Mouse (Mus musculus) kidney, adult 8-10 months (tissue): Measurements from ENCODE around the gene Slc35b4.

Experiments used
- DNase-seq, 2 experiments: peaks; one replicate each; pipeline ENCODE4 v3.0.0; 2022

The Slc35b4 gene

DNA sequence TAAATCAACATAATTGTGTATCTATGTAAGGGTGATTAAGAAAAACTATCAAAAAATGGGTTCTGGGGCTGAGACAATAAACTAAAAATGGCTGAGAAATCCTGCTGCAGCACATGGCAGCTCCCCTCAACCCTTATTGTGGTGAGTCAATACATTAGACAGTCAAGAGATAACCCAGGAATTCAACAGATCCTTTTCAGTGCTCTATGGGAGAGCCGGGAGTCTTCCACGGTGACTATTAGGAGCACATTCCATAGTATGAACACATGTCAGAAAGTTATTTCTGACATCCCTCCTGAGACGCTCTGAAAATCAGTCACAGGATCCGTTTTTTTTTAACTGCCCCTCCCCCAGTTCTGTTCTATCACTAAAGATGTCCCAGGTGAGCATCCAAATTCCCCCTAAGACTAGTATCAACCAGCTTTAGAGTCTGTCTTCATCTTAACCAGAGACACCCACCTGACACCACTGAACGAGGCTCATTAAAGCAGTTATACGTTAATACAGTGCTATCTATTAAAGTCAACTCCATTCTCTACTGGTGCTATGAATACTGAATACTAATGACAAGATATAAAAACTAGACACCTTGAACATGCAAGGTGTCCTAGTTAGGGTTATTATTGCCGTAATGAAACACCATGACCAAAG lies 5.9 kb downstream of the Slc35b4 start:
- no peak for DNase-seq

DNA sequence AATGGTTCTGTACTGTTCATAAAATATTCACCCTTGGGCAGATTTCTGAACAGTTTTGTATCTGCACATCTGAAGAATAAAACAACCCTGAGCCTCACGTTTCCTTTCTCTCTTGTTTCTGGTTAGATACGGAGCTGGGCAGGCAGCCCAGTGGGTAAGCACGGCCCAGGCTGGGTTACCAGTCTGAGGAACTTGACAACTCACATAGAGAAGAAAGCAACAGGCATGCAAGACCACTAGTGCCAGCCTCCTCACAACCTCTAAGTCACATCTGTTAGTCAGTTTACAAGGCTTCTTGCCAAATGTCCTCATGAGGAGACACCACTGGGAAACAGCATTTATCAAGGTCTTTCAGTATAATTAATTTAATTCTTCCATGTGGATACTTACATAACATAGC lies 8.1 kb downstream of the Slc35b4 start:
- DNase-seq, result no peak

DNA sequence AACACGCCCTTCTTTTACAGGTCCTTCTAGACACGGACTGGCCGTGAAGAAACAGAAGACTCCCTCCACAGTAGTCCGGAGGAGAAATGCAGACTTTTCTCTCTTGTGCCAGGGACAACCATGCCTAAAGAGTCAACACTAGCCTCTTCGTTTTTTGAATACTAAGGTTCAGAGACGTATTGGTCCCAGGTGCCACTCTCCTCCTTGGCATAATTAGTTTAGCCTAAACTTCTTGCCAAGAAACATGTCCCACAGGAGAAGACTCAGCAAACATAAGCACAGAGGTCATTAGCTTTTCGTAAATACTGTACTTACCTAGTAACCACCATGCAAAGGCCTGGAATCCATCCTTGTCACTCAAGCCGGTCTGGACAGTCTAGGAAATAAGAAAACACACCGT lies 13.9 kb downstream of the Slc35b4 start:
- no peak for DNase-seq

DNA sequence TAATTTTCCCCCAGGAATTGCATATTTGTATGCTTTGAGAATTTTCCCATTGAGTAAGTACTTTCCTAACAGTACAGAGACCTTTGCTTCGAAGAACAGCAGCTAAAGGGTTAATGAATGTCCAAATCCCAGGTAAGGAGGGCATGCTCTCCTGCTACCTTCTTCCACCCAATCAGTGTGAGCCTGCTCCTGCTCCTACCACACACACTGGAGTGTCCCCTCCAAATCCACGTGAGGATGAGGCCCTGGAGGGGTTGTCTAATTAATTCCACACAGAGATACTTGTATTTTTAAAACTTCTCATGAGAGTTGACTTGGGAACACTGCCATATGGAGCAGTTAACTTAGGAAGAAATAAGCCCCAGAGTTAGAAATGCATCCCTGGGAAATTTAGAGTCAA lies 14.3 kb downstream of the Slc35b4 start:
- DNase-seq, result peak; percentile 57 to 60

DNA sequence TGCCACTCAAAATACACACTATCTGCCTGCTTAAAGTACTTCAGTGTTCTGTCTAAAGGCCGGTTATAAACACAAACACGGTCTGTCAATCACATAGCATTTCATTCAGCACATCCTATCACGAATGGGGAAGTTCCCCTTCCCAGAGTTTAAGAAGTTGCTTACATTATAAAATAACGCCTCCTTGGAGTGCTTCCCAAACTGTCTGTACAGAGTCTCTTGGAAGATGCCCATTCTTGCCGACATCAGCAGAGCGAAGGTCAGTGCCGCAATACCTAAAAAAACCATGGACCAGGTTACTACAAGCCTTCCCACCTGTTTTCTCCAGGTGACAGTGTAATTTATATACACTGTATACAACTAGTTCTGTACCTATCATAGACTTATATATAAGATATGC lies 15.4 kb downstream of the Slc35b4 start:
- peak in 1 of 2 experiments; percentile 62 for DNase-seq

DNA sequence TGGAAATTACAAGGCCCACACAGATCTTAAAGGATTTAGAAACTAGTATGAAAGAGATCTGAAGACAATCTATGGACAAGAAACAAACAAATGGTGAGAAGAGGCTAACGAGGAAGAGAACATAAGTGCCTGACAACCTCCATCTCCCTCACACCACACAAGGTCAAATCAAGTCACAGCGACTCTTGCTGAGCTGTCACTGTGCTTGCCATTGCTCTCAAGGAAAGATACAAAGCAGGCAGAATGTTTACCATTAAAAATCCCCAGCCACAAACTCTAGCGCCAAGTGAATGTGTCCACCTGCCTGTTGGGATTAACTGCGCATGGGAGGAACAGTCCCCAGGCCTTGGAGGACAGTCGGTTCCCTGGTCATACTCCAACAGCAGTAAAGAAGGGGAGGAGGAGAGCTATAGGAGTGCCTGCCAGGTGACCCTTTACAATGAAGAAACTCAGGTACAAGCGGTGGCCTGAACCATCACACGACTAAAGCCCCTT lies 16.0 kb downstream of the Slc35b4 start:
- DNase-seq, result no peak

DNA sequence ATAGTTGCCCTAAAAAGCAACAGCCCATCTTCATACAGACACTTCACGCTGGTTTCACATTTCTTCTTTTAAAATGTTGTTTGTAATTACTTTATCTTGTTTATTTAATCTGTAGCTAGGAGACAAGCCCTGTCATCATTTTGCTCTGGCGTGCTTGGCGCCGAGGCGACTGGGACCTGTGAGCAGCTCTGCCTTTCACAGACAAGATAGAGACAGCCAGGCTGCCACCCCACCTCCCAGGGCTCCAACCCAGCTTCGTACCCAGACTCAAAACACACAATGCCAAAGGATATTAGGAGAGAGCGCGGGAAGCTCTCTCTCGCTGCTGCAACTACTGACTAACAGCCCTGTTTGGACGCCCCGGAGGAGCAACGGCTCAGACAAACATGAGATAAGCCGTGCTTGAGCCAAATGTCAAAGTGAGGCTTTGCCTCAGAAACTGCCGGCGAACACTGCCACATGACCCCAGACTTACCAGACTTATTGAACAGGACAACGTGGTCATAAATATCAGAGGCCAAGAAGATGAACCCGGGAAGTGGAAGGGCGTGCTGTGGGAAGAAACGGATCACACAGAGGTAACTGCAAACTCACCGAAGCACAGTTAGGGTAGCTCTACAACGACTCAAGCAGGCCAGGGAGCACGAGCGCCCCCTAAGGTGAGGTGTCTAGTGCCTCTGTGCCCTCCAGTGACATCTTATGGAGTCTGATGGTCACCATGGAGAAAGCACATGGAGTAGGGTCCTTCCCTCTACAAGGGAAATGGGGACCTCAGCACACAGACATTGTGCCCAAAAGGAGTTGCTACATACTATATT lies 16.7 kb downstream of the Slc35b4 start:
- DNase-seq, result no peak

DNA sequence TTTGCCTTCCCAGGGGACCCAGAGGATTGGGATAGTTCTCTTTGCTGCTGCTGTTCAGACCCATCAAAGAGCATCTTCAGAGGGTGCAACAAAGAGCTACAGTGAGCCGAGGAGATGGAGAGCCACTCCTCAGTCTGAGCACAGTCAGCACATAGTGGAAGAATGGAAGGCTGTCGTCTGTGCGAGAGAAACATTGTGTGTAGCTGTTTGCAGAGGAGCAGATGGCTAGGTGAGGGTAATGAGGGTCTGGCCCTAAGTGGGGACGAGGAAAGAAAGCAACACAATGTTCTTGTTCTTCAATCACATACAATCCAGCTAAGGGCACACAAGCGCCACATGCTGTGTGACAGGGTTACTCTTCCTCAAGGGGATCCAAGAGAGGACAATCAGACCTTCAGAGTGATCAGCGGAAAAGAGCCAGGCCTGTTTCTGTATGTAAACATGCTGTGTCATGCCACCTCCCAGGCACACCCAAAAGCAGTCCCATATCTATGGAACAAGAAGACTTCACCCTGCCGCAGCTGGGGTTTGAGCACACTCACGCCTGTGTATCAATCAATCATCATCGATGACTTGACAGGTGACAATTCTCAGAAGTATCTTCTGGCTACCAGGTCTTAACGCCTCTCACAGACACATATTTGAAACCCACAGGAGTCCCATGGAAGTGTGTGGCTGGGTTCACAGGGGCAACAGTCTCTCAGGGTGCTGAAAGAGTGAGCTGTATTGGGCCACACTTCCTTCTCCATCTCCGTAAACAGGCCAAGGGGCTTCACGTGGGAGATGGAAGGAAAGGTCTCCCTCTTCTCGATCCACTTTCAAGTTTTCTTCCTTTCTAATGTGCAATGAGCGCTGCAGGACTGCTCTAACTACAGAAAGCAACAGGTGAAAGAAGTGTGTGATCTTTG lies 19.8 kb downstream of the Slc35b4 start:
- DNase-seq, result no peak

DNA sequence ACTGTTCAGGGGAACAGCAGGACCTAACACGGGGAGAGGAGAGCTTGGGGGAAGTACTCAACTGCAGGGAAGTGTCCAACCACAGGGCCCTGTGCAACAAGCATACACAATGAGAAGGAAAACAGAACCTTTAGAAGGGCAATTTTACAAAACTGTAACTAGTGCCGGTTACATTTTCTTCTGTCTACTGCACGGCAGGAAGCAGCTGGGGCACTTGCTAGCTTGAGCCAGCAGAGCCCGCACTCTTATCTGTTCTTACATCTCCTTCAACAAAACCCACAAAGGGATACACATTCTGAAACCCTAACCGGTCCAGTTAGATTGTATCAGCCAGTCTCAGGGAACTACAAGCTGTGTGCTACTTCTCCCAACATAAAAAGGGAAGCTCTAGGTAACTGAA lies 20.9 kb downstream of the Slc35b4 start:
- peak in 1 of 2 experiments; percentile 54 for DNase-seq

DNA sequence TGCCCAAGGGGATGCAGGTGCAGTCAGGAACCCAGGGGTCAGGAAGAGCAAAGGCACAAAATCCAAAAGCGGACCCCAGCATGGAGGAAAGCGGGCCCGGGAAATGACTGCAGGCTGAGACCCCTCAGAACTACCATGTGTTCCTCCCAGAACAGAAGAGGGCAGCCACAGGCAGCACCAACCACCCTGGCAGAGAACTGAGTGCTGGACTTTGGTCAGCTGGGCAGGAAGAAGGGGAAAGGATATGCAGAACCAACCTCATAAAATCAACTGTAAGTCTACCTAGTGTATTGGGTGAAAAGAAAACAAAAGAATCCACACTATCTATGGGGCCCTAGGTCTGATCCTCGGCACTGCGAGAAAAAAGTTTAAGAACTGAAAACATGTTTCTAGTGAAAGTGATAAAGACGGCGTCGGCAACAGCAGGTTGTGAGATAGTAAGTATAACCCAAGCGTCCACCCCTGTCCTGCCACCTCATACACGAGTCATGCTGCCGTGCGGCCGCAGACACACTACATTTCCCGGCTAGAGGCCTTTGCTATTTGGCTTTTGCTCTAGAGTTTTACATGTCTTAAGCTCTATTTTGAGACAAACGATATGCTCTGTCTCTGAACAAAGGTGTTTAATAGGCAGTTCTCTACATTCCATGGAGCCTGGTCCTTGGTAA lies 21.6 kb downstream of the Slc35b4 start:
- DNase-seq, result peak; percentile 59 to 61

DNA sequence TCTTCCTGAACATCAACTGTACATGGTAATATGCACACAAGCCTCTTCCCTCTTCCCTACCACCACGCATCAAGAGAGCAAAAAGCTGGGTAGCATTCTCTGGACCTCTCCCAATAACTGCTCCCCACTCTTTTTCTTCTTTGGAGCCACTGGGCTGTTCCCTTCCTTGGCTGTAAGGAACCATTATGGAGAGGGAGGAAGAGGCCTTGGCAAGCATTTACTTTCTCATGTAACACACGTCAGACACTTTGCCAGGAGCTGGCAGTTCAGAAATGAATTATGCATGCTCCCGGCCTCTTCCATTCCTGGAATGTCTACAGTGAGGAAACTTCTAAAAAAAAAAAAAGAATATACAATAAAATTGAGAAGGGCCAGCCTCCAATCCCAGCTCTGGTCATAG lies 22.7 kb downstream of the Slc35b4 start:
- peak; percentile 45 to 68 for DNase-seq

DNA sequence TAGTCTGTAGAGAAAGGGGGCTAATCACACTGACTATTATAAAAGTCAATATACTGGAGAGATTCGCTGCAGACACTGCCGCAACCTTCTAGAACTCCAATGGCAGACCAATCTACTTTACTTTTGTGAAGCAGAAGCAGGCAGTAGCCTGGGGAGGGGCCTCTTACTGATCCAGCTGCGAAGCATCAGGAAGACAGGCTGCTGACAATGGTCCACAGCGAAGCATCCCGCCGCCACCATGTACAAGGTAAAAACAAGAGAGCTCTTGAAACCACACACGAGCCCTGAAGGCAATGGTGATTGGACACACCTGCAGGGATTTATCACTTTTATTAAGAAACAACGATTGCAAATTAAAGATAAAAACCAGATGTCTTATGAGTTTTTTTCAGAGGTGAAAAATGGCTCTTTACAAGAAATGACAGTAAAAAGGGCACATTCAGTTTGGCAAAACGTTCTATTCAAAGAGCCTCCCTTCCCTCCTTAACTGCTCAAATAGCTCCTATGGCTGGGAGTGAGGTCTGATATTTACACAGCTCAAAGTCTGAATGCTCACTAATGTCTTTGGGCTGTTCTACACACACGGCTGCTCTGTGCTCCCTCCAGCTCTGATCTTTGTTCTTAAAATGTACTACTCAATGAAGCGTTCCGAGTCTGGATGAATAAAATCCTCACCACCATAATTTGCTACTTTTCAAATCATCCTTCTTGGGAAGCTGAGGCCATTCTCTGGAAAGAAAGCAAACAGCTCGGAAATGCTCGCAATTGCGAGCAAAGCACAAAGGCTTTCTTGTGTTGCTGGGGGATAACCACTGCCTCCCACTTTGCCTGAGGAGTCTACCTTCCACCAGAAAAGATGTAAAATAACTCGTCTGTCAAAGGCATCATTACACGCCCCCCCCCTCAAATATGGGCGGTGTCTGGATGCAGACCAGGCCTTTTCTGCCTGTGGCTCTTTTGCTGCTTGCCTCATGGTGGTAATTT lies 23.6 kb downstream of the Slc35b4 start:
- peak; percentile 34 to 43 for DNase-seq

DNA sequence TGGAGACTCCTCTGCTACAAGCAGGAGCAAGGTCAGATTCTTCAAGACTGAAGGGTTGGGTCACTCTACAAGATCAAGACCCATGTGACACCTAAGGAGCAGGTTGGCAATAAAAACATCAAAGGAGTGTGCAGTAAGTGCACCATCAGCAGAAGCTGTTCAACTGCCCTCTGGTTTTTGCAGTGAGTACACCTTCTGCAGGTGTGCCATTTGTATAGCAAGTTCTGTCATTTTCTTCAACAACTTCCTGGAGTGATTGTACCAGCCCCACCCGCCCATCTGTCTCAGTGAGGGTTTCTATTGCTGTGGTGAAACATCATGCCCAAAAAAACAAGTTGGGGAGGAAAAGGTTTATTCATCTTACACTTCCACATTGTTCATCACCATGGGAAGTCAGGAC lies 27.1 kb downstream of the Slc35b4 start:
- DNase-seq, result no peak

DNA sequence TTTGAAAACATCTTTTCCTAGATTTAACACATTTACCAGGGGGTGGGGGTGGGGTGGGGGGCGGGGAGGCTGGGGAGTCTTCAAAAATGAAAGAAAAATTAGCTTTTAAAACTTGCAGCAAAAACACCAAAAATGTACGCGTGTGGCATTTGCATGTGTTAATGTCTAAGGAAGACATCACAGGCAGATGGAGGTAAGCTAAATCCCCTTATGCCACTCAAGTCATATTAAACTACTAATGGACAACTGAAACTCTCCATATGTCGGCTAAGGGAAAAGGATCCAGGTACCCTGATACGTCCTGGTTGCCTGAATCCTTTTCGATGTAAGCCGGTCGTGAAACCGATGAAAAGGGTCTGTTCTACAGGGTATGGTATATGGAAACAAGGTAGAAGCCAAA lies 27.8 kb downstream of the Slc35b4 start:
- DNase-seq, result no peak

DNA sequence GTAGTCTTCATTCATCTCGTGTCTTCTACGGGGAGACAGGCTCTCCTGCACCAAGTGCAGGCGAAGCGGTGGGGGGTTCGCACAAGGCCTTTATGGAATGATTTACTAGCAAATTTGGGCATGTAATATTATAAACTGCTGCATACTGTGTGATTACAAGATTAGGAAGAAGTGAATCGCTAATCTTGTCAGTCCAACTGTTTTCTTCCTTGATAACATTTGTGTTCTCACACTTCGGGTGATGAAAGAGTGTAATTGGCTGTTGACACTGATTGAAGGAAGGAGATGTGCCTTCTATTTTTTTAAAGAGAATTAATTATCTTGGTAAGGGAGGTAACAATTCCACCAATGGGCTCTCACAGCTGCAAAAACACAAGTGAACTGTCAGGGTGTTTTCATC lies 28.3 kb downstream of the Slc35b4 start:
- DNase-seq, result no peak

DNA sequence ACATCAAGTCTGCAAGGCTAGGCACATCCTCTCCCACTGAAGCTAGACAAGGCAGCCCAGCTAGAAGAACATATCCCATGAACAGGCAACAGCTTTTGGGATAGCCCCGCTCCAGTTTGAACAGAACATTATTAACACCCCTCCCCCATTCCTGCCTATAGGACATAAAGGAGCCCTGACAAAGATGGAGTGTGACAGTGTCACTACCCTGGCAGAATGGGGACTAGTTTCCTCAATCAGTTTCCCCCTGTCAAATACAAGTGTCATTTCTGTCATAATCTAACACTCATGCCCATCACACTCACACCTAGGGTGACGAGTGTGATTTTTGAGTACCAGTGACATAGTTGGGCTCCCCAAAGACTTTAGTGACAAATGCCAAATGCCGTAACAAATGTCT lies 28.9 kb downstream of the Slc35b4 start:
- no peak for DNase-seq

DNA sequence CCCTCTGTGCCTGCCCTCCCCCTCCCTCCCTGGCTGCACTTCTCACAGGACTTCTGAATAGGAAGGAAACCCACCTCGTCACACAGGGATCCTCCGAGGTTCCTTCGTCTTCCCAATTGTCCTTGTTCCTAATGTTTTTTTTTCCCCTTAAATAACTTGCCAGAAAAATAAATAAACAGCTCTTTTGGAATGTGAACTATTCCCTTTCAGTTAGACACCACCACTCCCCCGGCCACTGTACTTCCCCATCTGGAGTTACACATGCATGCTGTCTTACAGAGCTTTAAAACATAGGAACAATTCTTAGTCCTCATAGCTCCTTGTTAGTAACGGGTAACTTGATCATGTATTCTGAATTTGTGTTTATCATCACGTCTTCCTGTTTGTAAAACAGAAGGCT lies 30.9 kb downstream of the Slc35b4 start:
- DNase-seq, result no peak

DNA sequence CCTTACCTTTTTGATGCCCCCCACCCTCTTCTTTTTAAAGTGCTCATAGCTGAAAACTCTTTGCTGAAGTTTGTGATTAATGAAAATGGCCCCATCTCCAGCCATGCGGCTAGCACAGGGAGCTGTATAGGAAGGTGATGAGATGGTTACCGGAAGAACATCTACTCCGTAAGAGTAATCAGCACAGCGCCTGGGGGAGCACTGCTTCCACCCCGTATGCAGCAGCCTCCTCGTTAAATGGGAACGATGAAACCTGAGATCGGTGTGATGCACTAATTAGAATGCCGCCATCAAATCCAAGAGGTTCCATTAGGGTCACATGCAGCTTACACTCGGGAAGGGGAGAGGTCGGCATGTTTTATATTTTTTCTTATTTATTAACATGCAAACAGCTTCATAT lies 34.0 kb downstream of the Slc35b4 start:
- DNase-seq, result no peak

DNA sequence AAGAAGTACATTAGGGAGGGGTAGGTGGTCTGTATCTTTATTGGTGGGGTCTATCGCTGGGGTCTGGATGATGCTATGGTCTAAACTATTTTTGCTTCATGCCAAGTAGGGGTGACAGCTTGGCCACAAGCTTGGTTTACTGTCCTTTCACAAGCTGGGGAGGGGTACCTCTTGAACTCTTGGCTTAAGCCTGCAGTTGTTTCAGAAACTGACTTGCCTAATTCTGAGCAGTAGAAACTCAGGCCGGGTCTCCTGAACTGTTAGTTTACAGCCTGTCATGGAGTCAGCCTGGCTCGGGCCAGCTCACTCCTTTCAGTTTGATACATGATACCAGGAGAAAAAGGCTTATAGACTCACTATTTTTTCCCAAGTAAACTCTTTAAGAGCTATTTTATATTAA lies 38.5 kb downstream of the Slc35b4 start:
- no peak for DNase-seq

DNA sequence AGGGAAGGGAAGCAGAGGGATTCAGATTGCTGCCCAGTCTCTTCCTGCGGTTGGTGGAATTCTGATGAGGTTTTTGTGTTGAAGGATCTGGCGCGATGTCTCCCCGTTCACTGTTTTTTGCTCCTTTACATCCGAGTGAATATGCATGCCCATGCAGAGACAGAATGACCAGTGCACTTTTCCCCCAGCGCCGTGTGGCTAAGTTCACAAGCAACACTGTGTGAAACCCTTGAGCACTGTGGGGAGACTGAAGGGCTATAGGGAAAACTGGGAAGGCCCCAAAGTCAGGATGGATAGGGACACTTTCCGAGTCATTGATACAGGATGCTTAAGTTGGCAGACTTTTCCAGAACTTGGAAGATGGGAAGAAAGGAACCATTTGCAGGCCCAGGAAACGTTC lies 44.5 kb downstream of the Slc35b4 start:
- no peak for DNase-seq

DNA sequence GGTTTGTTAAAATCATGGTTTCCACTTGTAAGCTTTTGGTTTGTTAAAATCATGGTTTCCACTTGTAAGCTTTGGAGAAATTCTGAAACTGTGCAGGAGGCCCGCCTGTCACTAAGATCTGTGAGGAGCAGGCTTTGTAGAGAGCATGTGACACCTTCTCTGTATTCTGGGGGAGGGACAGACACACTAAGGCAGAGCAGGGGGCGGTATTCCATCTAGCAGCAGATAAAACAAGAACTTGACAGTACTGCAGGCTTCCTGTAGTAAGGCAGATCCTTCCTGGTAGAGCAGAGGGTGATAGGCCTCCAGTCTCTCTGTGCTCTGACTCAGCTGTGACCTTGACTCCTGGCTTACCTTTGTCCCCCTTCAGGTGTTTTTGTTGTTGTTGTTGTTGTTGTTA lies 47.6 kb downstream of the Slc35b4 start:
- no peak for DNase-seq

DNA sequence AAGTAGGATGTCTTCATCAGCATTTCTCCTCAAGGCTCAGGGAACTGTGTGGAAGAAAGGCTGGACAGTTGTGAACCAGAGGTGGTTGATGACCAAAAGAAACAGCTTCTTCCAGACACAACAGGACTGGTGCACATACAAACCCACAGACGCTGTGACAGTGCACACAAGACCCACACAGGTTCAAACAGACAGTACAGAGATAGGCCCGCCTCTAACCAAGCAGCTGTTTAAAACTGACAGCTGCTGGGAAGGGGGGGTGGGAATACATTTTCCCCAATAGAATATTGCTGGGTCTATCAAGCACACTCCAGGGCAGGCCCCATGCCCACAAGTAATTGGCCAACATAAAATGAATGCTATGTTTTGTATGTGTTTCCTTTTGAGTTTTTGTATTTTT lies 52.5 kb downstream of the Slc35b4 start:
- DNase-seq, result no peak
